Mouse (Mus musculus): ENCODE data around the gene Cntnap2. TPM values are rescaled to one million over a fixed set of nuclear protein-coding genes. Genes with fewer than 3 reads are reported as not detected.

Gene Cntnap2
- total RNA-seq, 2 experiments from 2014 or later: 14.9 to 17.7 TPM

DNA sequence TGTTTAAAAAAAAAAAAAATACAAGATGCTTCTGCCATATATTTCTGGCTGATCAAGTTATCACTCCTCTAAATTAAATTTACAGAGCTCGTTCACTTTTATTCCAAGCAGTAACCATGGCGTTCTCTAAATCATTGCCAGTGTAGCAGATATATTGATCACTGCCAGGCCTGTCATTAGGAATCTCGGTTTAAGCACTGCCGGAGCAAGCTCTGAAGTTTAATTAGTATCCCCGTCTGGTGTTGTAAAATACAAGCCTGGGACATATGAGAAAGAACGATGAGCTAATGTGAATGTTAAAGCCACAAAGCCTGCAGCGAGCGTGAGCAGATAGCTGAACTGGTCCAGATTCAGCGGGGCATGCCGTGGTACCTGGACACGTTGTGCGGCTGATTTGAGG is 2247.8 kb downstream of the Cntnap2 start:
- DNase-seq: no peak

DNA sequence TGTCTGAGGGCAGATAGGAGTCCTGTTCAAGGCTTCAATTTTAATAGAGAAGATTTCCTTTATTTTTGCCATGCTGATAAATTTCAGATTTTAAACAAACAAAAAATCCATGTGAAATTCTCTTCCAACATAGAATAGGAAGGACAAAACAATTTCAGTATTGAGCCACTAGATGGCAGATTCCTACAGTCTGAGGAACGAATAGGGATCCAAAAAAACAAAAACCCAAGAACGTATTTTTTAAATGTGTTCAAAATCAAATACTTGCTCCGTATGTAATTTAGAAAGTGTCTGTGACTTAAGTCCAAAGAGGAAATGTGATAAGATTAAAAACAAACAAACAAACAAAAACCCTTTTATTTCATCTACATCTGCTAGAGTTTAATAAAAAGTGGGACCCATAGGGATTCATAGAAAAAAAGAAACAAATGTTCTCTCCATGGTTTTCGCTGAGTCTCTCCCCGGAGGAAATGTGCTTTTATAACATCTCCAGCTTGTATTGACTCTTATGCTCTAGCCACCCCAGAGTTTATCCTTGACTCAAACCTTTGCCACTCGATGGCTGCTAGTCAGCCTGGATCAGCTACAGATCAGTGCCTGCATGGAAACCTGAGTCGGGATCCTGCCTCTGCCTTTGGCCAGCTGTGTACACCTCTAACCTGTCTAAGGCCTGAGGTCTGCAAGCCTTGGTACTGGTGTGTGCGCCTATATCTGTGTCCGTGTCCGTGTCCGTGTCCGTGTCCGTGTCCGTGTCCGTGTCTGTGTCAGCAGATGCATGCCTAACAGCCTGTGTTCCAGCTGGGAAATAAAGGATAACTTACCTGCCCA is 2255.6 kb downstream of the Cntnap2 start:
- no peak for DNase-seq

DNA sequence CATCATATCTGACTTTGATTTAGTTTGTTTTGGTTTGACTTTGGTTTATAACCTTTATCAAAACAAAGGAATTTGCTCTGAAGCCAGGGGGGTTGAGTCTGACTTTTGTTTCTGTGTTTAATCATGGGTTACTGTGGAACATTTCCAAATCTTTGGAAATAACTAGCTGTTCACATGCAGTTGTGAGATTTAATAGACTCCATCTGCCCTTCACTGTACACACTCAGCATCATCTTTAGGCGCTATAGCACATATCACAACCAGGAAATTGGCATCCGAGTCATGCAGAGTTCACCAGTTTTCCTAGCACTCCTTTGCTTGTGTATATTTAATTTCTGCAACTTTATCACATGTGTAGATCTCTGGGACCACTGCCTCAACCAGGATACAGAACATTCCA is 2256.3 kb downstream of the Cntnap2 start:
- no peak for DNase-seq

DNA sequence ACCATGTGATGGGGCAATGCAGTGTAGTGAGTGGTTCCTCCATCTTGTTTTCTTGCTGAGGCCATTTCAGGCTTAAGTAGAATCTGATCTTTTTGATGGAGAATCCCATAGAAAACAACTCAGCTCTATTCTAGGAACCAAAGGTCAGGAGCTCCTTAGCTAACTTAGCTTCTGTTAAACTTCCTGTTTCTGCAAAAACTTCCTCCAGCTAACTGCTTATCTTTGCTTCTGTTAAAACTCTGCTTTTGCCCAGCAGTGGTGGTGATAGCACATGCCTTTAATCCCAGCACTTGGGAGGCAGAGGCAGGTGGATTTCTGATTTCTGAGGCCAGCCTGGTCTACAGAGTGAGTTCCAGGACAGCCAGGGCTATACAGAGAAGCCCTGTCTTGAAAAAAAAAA is 2258.1 kb downstream of the Cntnap2 start:
- DNase-seq: no peak

DNA sequence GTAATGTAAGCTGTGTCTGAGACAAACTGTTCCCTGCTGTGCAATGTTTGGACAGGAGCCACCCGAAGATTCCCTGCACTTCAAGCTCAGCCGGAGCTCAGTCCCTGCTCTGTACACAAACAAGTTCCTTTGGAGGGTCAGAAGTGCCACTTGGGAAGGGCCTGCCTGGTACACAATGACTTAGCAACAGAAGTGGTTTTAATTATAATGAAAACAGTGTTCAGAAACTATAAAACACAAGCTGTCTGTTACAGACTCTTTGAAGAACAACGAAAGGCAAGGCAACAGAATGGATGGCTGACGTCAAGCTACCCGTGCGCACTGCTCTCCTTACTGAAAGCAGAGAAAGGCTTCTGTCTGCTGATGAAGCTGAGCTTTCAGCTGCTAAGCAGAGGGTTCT is 2259.5 kb downstream of the Cntnap2 start:
- DNase-seq: no peak

DNA sequence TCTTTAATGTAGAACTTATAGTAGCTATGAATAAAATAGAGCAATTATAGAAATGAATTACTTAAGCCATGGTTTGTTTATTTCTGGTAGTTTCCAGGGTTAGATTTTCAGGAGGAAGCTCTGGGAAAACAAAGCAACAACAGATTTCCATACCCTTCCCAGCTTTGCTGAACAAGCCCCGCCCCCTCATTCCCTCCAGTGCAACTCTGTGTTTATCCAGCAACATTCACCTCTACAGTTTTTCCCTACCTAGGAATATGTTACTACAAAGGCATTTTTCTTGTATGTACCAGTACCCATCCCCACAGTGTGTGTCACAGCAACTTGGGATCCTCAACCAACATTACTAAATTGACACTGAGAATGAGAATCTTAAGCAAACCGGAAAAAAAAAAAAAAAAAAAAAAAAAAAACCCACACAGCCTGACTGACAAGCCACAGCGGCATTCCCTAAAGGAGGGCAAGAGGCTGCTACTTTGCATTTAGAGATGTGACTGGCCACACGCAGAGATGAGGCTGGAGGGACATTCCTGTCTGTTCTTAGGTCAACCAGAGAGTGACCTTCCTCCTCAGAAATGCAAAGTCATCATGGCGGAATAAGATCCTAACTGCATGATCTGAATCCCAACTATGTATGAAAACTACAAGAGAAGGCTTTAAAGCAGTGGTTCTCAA is 2260.3 kb downstream of the Cntnap2 start:
- DNase-seq: no peak

DNA sequence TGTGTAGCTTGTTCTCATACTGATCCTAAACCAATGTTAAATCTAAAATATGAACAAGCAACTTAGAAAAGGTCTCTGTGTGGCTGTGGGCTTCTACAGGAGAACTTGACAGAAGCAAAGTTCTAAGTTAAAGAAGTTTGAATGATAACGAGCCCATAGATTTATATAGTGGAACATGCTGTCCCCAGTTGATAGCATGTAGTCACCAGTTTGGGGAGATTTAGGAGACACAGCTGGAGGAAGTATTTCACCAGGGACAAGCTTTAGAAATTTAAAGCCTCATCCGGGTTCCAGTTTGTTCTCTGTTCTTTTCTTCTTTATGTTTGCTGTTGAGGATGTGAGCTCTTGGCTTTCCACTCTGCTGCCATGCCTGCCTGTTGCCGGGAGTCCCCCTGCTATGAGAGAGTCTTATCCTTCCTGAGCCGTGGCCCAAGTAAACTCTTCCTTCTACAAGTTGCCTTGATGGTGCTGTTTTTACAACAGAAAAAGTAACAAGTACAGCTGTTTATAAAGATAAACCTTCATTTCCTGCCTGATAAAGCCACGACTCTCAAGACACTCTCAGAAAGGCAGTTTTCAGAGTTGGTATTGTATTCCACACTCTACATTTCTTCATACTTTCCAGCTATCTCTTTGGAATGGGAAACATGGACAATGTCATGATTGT is 2264.1 kb downstream of the Cntnap2 start:
- no peak for DNase-seq

DNA sequence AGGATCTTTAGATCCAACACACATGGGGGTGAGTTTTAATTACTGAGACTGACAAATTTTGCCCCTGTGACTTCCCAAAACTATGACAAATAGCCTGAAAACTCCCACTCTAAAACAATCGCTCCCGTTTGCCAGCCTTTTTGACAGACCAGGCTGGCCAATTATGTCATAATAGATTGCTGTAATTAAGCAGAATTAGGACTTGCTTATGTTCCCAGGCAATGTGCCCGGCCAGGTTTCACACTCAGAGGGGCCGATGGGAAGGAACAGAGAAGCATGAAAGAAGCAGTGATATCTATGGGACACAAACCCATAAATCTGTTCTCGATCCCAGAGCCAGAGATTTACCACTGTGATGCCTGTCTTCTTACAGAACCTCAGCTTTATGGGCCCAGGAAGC is 2264.7 kb downstream of the Cntnap2 start:
- no peak for DNase-seq

DNA sequence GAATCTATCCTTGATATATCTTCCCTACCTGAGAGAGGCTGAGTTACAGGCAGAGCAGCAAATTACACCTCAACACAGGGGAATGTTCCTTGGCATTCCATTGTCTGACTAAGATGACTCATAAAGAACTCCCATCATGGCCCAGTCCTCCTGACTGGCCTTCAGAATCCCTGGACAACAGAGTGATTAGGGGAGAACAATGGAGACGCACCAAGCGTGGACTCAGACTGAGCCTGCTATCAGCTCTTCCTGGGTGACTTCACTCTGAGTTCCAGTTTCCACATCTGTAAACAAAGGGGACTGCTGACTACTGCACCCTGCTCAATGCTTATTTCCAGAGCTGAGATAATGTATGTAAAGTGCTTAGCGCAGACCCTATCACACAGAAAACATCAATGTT is 2269.1 kb downstream of the Cntnap2 start:
- no peak for DNase-seq

DNA sequence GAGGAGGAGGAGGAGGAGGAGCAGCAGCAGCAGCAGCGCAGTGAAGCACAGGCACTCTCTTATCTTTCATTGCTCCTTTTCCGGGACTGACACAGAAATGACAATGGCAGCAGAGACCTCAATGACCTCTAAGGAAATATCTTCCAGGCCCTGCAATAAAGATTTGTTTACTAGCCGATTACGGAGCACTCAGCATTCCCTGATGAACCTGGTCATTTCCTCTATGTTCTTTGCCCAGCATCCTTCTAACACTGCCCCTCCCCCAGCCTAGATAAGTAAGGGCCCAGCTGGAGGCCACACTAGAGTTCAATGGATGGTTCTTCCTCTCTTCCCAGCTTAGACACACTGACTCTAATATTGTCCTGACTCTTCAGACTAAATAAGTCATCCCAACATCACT is 2270.1 kb downstream of the Cntnap2 start:
- no peak for DNase-seq

DNA sequence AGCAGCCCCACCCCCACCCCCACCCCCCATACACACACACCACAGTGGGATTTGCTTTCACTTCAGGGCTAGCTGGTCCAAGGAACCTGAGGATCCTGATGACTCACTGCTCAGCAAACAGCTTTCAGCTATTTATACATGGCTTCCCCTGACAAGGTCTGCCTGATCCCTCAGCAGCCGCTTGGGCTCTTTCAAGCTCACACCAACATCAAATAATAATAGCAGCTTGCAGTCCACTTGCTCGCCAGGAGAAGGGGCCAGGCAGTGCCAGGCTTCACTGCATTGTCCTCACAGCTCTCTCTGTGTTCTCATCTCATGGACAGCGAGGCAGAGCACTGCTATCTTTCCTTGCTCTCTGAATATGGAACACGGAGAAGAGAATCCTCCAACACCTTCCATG is 2273.9 kb downstream of the Cntnap2 start:
- DNase-seq: no peak

DNA sequence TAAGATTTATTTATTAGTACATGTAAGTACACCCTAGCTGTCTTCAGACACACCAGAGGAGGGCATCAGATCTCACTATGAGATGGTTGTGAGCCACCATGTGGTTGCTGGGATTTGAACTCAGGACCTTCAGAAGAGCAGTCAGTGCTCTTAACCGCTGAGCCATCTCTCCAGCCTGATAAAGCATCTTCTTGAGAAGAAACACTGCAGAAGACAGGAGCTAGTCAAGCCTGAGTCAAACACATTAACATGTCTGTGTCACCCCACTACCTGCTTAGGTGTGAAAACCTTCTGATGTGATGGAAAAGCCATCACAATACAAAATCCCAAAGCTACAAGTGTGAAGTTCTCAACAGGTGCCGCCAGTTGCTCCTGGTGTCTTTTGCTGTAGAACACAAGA is 2275.2 kb downstream of the Cntnap2 start:
- DNase-seq: no peak

DNA sequence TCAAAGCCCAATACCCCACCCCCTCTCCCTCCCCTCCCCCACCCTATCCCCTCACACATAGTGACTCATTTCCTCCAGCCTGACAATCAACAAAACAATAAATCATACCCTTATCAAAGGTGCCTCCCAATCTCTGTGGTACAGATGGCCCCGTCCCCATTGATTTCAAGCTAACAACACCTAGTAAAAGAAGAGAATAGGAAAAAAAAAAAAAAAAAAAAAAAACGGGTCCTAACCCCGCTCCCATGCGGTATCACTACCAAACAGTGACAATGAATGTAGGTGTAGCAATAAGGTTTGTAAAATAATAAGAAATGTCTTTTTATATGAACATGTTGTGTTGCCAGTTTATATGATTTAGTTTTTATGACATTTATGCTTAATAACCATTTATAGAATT is 2278.1 kb downstream of the Cntnap2 start:
- no peak for DNase-seq

DNA sequence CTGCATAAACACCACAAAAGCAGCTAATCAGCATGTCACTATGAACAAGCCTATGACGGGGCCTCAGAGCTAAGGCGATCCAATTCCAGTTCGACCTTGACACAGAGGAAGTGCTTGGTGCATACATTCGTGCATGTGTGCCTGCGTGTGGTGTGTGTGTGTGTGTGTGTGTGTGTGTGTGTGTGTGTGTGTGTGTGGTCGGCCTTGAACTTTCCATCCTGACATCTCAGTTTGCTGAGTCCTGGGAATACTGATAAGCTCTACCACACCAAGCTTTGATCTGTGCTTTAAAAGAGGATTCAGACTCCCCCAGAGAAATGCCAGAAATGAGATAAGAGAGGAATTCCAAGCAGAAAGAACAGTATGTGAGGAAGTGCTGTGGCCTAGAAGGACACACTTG is 2279.0 kb downstream of the Cntnap2 start:
- no peak for DNase-seq

DNA sequence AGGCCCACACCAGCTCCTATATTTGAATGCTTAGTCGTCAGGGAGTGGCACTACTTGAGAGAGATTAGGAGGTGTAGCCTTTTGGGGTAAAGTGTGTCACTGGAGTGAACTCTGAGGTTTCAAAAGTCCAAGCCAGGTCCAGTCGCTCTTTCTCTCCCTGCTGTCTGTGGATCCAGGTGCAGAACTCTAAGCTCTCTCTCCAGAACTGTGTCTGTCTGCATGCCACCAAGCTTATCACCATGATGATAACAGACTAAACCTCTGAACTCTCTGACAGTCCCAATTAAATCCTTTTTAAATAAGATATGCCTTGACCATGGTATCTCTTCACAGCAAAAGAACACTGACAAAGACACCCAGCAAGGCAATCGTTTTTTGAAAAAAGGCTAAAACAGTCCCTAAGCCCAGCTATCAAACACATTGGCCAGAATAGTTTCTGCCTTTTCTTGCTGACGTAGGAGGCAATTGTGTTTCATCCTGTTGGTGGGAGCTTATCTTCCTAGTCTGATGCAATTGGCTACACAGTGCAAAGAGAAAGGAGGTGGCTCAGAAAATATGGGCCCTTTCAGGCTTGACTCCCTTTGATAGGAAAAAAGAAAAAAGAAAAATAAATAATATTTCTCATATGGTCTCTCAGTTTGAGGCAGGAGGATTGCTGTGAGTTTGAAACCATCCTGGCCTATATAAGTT is 2281.8 kb downstream of the Cntnap2 start:
- DNase-seq: no peak

DNA sequence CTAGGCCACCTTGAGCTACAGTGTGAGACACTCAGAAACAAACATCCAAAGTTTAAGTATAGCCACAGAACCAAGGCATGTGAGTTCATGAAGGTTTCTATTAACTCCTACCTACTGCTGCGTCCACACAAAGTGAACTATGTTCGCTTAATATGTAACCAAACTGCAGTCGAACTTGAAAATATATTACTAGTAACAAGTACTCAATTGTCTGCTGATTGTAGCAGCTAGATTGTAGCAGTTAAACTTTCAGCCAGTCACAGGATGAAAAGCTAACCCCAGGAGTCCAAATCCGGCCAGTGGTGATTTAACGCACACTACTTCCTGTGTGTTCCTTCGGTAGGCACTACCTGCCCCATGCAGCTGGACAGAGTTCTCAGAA is 2282.3 kb downstream of the Cntnap2 start:
- no peak for DNase-seq

DNA sequence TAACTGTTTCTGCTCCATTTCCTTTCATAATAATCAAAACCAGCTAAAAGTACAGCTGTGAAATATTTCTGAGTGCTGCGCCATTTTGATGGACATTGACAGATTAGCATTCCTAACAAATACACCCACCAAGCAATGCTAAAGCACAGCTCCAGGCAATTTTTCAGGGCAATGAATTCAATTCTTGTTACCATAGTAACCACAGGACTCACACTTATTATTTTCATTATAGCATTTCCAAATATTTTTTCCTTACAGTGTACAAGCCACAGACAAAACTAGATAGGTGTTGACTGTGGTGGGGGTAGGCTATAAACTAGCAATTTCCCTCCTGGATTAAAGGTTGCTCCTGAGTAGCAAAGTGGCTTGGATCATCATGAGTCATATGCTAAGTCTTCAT is 2284.1 kb downstream of the Cntnap2 start:
- no peak for DNase-seq

DNA sequence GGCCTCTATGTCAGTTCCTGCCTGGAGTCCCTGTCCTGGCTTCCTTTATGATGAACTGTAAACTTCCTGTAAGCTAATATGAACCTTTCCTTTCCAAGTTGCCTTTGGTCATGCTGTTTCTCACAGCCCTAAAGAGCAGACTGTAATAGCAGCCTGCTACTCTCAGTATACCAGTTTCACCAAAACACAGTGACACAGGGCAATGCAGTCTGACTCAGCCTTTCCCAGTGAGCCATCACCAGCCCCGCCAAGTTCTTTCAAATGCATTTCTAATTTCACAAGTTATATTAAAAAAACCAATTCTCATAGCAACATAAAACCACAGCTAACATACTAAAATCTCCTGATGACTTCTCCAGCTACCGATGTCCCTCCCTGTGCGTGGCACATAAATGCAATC is 2285.5 kb downstream of the Cntnap2 start:
- no peak for DNase-seq

DNA sequence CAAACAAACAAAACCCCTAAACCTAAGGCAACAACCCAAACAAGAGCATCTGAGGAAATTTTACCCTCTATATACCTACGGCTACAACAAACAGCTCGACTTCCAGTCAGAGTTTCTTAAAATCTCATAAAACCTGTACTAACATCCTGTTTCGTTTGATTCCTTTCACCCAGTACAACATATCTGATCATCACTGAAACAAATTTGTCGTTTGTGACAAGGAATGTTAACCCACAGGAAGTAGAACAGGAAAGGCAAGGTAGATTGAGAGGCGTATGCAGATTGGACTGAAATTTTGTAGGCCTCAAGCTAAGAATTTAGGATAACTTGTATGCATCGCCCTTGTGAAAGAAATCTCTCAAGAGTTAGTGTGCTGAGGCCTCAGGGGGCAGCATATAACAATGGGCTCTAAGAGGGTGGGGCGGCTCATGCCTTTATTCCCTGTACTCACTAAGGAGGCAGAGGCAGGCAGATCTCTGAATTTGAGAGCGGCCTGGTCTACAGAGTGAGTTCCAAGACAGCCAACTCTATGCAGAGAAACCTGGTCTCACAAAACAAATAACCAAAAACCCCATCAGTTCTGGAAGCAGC is 2291.0 kb downstream of the Cntnap2 start:
- DNase-seq: no peak

Measured in gastrocnemius, postnatal 10 days (tissue).